ENCODE assay signal across 29 mouse cellular contexts in the genomic region with DNA sequence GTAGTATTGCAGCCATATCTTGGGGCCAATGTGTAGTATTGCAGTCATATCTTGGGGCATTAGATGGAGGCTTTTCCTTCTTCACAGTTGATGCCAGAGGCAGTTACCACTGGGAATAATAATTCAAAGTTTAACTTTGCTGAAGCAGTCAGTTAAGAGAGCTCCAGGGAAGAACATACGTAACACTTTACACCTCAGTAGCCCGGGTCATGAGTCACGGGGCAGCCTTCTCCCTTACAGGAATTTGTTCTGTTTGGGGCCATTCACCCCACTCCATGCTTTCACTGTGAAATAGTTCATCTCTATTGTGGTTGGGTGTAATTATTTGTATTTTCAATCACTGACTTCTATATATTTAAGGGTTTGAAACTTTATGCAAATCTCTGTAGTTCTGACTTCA. TPM values are rescaled to one million over a fixed set of nuclear protein-coding genes. Genes with fewer than 3 reads are reported as not detected.
A peak's percentile ranks its signal among the peaks of the same experiment; 100 is the strongest.
DNase-seq lines count a peak whose midpoint lies in the region; ATAC-seq and TF ChIP-seq lines count a peak whose summit lies in the region.
"Had no signal": no experiment of that assay in that cellular context is flagged by ENCODE, and none has a peak within 500 bp of the region (broad histone marks: within the 10 kb centered on the region; RNA-seq: fewer than 3 reads in every experiment).

No protein-coding gene starts in this region.

- 29% methylated on average over 3 of the region's 3 CpGs for WGBS in kidney, adult 2 months
- WGBS in kidney, embryonic 16.5 days: 60% methylated on average over 3 of the region's 3 CpGs
- 77% methylated on average over 3 of the region's 3 CpGs for WGBS in liver, embryonic 12.5 days (ENCODE audit: insufficient replicate concordance)
- 92% methylated on average over 3 of the region's 3 CpGs for WGBS in lung, postnatal 0 days

- no peaks in the 10 kb centered on the region for H3K27me3 ChIP-seq in Patski
- no peaks in the 10 kb centered on the region; the same call in 1 of the 2 replicates for H3K27me3 ChIP-seq in kidney, adult 2 months (replicated peaks; ENCODE audit: control insufficient read depth, insufficient read depth, low read length)
- H3K27me3 ChIP-seq in kidney, embryonic 16.5 days (ENCODE audit: insufficient read depth, low read length): no peaks in the 10 kb centered on the region
- H3K27me3 ChIP-seq in liver, embryonic 12.5 days (replicated peaks): no peaks in the 10 kb centered on the region
- H3K27me3 ChIP-seq in lung, postnatal 0 days (replicated peaks; ENCODE audit: insufficient read depth, low read length): no peaks in the 10 kb centered on the region
- H3K27me3 ChIP-seq: embryonic facial prominence, embryonic 13.5 days; forebrain, embryonic 12.5 days; forebrain, embryonic 15.5 days; heart, embryonic 12.5 days; heart, embryonic 15.5 days had no signal

- TF ChIP-seq POLR2A in kidney, adult 2 months (IDR thresholded peaks at IDR 0.05; ENCODE audit: low read depth, low read length): no peak

- CTCF ChIA-PET in Patski (lab: Charles Lee): interaction anchor here (0.7 to 3.4 kb wide), 9 partner anchors 9 to 81 kb away, joined by 3 to 21 read pairs (median 5); no protein-coding TSS in a partner anchor

- H3K4me1 ChIP-seq in kidney, adult 2 months (ENCODE audit: control insufficient read depth, insufficient read depth, low read length): peaks cover 13% of the 10 kb centered on the region
- H3K4me1 ChIP-seq in kidney, embryonic 16.5 days (ENCODE audit: insufficient read depth, low read length): 0 out of 2 replicates have a peak, but pooled peaks cover 2% of the 10 kb centered on the region
- no peaks in the 10 kb centered on the region for H3K4me1 ChIP-seq in liver, embryonic 12.5 days
- H3K4me1 ChIP-seq in lung, postnatal 0 days (ENCODE audit: insufficient read depth, low read depth, low read length): no peaks in the 10 kb centered on the region
- H3K4me1 ChIP-seq: embryonic facial prominence, embryonic 13.5 days; forebrain, embryonic 12.5 days; forebrain, embryonic 15.5 days; heart, embryonic 12.5 days; heart, embryonic 15.5 days; hindbrain, embryonic 10.5 days had no signal

- no peaks in the 10 kb centered on the region for H3K36me3 ChIP-seq in kidney, adult 2 months (ENCODE audit: control insufficient read depth, insufficient read depth, low read length)
- H3K36me3 ChIP-seq in kidney, embryonic 16.5 days (ENCODE audit: insufficient read depth, low read length): no peaks in the 10 kb centered on the region
- no peaks in the 10 kb centered on the region for H3K36me3 ChIP-seq in liver, embryonic 12.5 days
- no peaks in the 10 kb centered on the region for H3K36me3 ChIP-seq in lung, postnatal 0 days (ENCODE audit: insufficient read depth, low read length)
- H3K36me3 ChIP-seq: embryonic facial prominence, embryonic 10.5 days; embryonic facial prominence, embryonic 13.5 days; forebrain, embryonic 12.5 days; forebrain, embryonic 15.5 days; heart, embryonic 12.5 days; heart, embryonic 15.5 days; hindbrain, embryonic 10.5 days had no signal

- peak; percentile 97 for ATAC-seq in Patski
- peak; percentile 51; the same call in 1 of the 2 replicates for ATAC-seq in kidney, embryonic 16.5 days (ENCODE audit: low FRiP score, low TSS enrichment)
- ATAC-seq in liver, embryonic 12.5 days: no peak
- no peak for ATAC-seq in lung, postnatal 0 days
- ATAC-seq: activated CD4-positive, CD25-positive, alpha-beta regulatory T cell, adult 4 months; CD4-positive, CD25-positive, alpha-beta regulatory T cell, adult 4 months; forebrain, embryonic 15.5 days had no signal

- no peak overlapping the region for H3K4me3 ChIP-seq in kidney, adult 2 months (ENCODE audit: insufficient read depth, low read depth, low read length)
- H3K4me3 ChIP-seq in kidney, embryonic 16.5 days (ENCODE audit: low read length): no peak overlapping the region
- no peak overlapping the region for H3K4me3 ChIP-seq in liver, embryonic 12.5 days
- no peak overlapping the region for H3K4me3 ChIP-seq in lung, postnatal 0 days (ENCODE audit: low read depth, low read length)
- H3K4me3 ChIP-seq: embryonic facial prominence, embryonic 10.5 days; embryonic facial prominence, embryonic 13.5 days; erythroblast, embryonic 14.5 days; forebrain, embryonic 12.5 days; forebrain, embryonic 15.5 days; heart, embryonic 12.5 days; heart, embryonic 15.5 days; hindbrain, embryonic 10.5 days had no signal

- no peak overlapping the region for H3K9ac ChIP-seq in kidney, embryonic 16.5 days (replicated peaks; ENCODE audit: low read length)
- H3K9ac ChIP-seq in liver, embryonic 12.5 days: no peak overlapping the region
- H3K9ac ChIP-seq in lung, postnatal 0 days (replicated peaks; ENCODE audit: low read depth): no peak overlapping the region
- H3K9ac ChIP-seq: embryonic facial prominence, embryonic 13.5 days; forebrain, embryonic 12.5 days; forebrain, embryonic 15.5 days; heart, embryonic 12.5 days; heart, embryonic 15.5 days had no signal

- H3K4me2 ChIP-seq in kidney, embryonic 16.5 days (replicated peaks; ENCODE audit: low read depth, low read length): no peak overlapping the region
- no peak overlapping the region for H3K4me2 ChIP-seq in liver, embryonic 12.5 days
- H3K4me2 ChIP-seq in lung, postnatal 0 days (replicated peaks; ENCODE audit: low read depth, low read length): no peak overlapping the region
- H3K4me2 ChIP-seq: embryonic facial prominence, embryonic 13.5 days; forebrain, embryonic 12.5 days; forebrain, embryonic 15.5 days; heart, embryonic 12.5 days; heart, embryonic 15.5 days had no signal

- no peak for TF ChIP-seq EP300 in lung, postnatal 0 days (IDR thresholded peaks at IDR 0.05)

- POLR2A ChIA-PET in Patski (lab: Charles Lee): interaction anchor here (0.9 to 5.2 kb wide), 4 partner anchors 12 to 29 kb away, joined by 3 to 33 read pairs (median 3); a partner anchor contains a TSS

- no peaks in the 10 kb centered on the region for H3K9me3 ChIP-seq in kidney, embryonic 16.5 days (ENCODE audit: low read length)
- no peaks in the 10 kb centered on the region for H3K9me3 ChIP-seq in liver, embryonic 12.5 days (replicated peaks)
- H3K9me3 ChIP-seq in lung, postnatal 0 days (ENCODE audit: low read length): no peaks in the 10 kb centered on the region
- H3K9me3 ChIP-seq: embryonic facial prominence, embryonic 10.5 days; embryonic facial prominence, embryonic 13.5 days; forebrain, embryonic 12.5 days; forebrain, embryonic 15.5 days; heart, embryonic 12.5 days; heart, embryonic 15.5 days; hindbrain, embryonic 10.5 days had no signal

- no peak for TF ChIP-seq CTCF in Patski (IDR thresholded peaks at IDR 0.05)
- no peak for TF ChIP-seq CTCF in kidney, adult 2 months (conservative IDR thresholded peaks at IDR 0.05; ENCODE audit: insufficient read depth, insufficient read length, low read depth, low read length)
- no peak for TF ChIP-seq CTCF in lung, postnatal 0 days (IDR thresholded peaks at IDR 0.05)

- in situ Hi-C loops in Patski (cut with MboI; ENCODE audit: low pct_unique_long_range_greater_than_20kb): loop anchor here (25.0 kb wide), 2 partner anchors 687 to 1037 kb away; no protein-coding TSS in a partner anchor

- H3K27ac ChIP-seq in kidney, adult 2 months (ENCODE audit: insufficient read depth, low read depth, low read length): no peak overlapping the region
- no peak overlapping the region for H3K27ac ChIP-seq in kidney, embryonic 16.5 days (ENCODE audit: low read length)
- H3K27ac ChIP-seq in liver, embryonic 12.5 days: no peak overlapping the region
- H3K27ac ChIP-seq in lung, postnatal 0 days (ENCODE audit: low read length): no peak overlapping the region
- H3K27ac ChIP-seq: embryonic facial prominence, embryonic 10.5 days; embryonic facial prominence, embryonic 13.5 days; forebrain, embryonic 12.5 days; forebrain, embryonic 15.5 days; heart, embryonic 15.5 days; hindbrain, embryonic 10.5 days had no signal

- DNase-seq in Patski (ENCODE audit: low read depth, low spot score): no peak
- DNase-seq in kidney, adult 2 months: peak; percentile 82
- DNase-seq in kidney, postnatal 14 days: peak; percentile 57
- no peak for DNase-seq in spleen, postnatal 10 days (ENCODE audit: low spot score in 2 of 2)
- no peak for DNase-seq in right cerebral cortex, adult 18-20 months
- DNase-seq in lung, postnatal 0 days (ENCODE audit: low spot score): no peak
- DNase-seq: adrenal gland, adult 8-10 months; adrenal gland, postnatal 25 days; cerebellum, adult 11-12 months; cerebellum, adult 8-10 months; cerebellum, postnatal 10 days; cerebellum, postnatal 36 days; embryo, embryonic 11 days; gastrocnemius, postnatal 25 days; heart, adult 18-20 months; heart, postnatal 10 days; heart, postnatal 36 days had no signal

RNA-seq across cellular contexts. Expression of a gene that starts 11.1 kb away (rescaled TPM):
- 39,380 TPM for polyA plus RNA-seq in Patski (2021)
- polyA plus RNA-seq in kidney, adult 2 months (2012; rRNA removed): 1,966 and 1,980 TPM in 2 replicates
- polyA plus RNA-seq in kidney, embryonic 16.5 days (2015; fragmentation: Nextera tagmentation; extraction: Ambion mirVana): 167 and 243 TPM in 2 replicates
- polyA plus RNA-seq in liver, embryonic 12.5 days (2016; fragmentation: Nextera tagmentation; extraction: Ambion mirVana): 2.0 and 2.6 TPM in 2 replicates
- polyA plus RNA-seq in lung, postnatal 0 days (2015; fragmentation: Nextera tagmentation; extraction: Ambion mirVana): 74.4 and 87.1 TPM in 2 replicates
- polyA plus RNA-seq: erythroblast, embryonic 14.5 days had no signal

RNA-seq across cellular contexts. Expression of a gene that starts 35.4 kb away (rescaled TPM):
- polyA plus RNA-seq in Patski (2021): 123 TPM
- polyA plus RNA-seq in kidney, adult 2 months (2012; rRNA removed): 56.8 and 59.3 TPM in 2 replicates
- polyA plus RNA-seq in kidney, embryonic 16.5 days (2015; fragmentation: Nextera tagmentation; extraction: Ambion mirVana): 15.2 and 17.4 TPM in 2 replicates
- 4.1 and 4.3 TPM in 2 replicates for polyA plus RNA-seq in liver, embryonic 12.5 days (2016; fragmentation: Nextera tagmentation; extraction: Ambion mirVana)
- 11.0 and 13.5 TPM in 2 replicates for polyA plus RNA-seq in lung, postnatal 0 days (2015; fragmentation: Nextera tagmentation; extraction: Ambion mirVana)
- polyA plus RNA-seq: erythroblast, embryonic 14.5 days had no signal

Comparison
In these comparisons a context has a peak if more than half of its experiments do, and no peak if none do; other contexts are left out.
1. ATAC-seq: peak in Patski (single experiment) and kidney, embryonic 16.5 days (single experiment); none in liver, embryonic 12.5 days (single experiment) and lung, postnatal 0 days (single experiment).
2. DNase-seq: peak in kidney, adult 2 months (single experiment) and kidney, postnatal 14 days (single experiment); none in Patski (single experiment), spleen, postnatal 10 days (0 of 2), right cerebral cortex, adult 18-20 months (single experiment) and lung, postnatal 0 days (single experiment).
3. RNA of a gene that starts 11.1 kb away (polyA plus RNA-seq): 39,380 TPM in Patski (single experiment), 1,966 to 1,980 TPM in kidney, adult 2 months, 167 to 243 TPM in kidney, embryonic 16.5 days and 74.4 to 87.1 TPM in lung, postnatal 0 days; 2.0 to 2.6 TPM in liver, embryonic 12.5 days; every median in the first group is over 10 times any median in the second.